Mouse (Mus musculus): ENCODE data around the gene Rgs14.
A peak's percentile ranks its signal among the peaks of the same experiment; 100 is the strongest.

Gene Rgs14

DNA sequence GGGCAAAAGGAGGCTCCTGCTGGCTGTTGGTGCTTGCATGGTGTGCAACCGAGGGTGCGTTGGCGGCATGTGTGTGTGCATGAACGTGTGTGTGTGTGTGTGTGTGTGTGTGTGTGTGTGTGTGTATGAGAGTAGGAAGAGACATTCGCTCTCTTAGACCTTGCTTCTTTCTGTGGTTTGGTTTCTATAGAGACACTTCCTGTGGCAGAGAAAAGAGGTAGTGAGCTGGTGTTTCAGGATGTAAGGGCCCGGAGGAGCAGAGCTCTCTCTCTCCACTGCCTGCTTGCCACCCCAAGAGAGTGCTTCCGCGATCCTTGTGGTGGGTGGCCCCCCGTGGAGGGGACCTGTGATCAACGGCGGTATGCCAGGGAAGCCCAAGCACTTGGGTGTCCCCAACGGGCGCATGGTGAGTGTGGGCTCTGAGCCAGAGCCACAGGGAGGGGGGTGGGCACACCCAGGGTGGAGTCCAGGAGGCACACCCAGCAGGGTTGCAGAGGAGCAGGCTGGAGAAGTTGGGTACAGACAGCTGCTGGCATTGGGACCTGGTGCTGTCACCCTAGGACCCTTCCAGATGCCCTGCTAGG, at the start of gene Rgs14:
TSS of gene Rgs14 (plus strand) at position 202 of the 584 bp plus-strand sequence.
- DNase-seq: no peak

DNA sequence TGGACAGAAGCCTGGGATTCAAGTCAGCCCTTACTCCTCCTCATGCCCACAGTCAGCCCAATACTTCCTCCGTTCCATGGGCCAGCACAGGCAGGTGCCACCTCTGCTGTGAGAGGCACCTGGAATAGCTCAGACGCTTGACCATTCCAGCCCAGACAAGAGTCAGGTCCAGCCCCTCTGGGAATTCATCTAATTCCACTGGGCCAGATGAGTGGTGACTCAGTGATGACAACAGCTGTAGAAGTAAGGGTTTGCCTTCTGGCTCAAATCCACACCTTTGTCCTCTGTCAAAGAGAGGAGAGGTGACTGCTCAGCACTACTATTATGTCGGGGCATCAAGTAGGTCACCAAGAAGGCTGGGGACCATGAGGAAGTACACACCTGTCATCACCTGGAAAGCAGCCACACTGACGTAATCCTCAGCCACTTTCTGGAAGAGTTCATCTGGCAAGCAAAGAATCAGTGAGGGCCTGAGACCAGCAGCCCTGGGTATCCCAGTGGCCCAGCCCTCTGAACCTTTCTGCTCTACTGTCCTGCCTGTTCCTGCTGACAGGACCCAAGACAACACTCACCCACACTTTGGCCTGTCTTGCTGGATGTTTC, 49.5 kb upstream of the Rgs14 start, which contains the start of gene Prelid1:
TSS of gene Prelid1 (plus strand) at position 570 of the 603 bp plus-strand sequence.
- DNase-seq: peak; percentile 37 to 58

DNA sequence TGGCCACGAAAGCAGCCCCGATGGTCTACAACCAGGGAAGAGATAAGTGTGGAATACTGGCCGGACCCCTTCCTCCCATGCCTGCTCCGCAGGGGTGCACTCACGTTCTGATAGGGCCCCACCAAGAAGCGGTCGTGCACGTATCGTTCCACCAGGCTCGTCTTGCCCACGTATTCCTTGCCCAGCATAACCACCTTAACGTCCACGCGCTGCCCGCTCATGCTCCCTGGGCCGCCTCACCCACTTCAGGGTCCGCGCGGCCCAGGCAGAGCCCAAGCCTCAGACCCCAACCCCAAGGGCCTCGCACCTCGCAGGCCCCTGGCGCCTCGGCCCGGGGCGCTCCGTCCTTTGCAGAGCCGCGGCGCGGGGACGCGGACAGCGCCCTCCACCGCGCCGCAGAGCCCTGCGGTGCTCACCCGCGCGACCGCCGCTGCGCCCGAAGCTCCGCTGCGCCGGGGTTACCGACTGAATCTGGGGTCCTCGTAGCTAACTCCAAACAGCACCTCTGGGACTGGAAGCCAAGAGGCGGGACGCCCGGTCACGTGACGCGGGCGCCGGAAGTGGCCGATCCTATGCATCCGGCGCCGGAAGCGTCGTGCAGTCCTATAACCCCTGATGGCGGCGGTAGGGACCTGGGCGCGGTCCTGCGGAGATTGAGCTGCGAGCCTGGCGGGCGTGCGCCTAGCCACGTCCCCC, 48.0 kb upstream of the Rgs14 start, which contains the start of gene Rab24:
TSS of gene Rab24 (minus strand) at position 513 of the 696 bp plus-strand sequence.
- DNase-seq: peak; percentile 93 to 94

DNA sequence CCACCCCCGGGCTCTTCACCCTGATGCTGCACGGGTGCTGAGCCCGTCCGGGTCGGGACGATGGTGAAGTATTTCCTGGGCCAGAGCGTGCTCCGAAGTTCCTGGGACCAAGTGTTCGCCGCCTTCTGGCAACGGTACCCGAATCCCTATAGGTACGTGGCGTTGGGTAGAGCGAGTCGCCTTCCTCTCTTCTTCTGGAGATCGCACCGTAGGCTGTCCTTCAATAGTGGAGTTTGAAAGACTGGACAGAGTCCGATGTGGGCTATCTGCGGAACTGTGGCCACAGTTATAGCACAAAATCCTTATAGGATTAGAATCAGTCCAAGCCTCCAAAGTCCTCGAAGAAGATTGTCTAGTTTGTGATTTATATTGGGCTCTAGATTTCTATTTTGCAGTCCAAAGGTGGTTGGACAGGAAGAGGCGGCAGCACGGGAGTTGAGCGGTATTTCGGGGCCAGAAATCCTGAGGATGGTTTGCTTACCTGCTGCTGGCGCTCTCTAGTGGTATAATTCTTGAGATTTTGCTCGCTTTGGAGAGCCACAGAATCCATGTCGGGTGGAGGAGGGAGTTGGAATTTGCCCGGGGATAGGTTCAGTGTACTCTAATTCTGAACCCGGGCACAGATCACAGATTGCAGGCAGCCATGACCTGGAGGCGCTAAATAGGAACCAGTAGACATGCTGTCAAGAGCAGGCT, 47.3 kb upstream of the Rgs14 start:
- peak; percentile 58 to 61 for DNase-seq

DNA sequence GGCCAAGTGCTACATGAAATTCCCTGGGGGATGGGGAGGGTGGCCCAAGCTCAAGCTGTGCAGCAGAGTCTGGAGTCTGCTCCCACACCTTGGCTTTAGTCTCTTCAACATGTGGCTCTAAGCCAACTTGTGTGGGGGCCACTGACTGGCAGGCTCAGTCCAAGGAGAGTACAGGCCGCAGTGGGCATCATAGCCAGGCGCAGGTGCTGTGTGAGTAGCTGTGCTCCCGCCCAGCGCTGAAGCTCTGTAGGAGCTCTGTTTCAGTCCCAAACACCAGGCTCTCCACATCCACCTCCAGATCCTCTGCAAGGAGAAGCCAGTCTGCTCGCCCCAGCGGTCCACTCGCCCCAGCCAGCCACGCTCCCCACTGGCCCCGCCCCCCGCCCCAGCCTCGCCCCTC, 43.9 kb upstream of the Rgs14 start:
- no peak for DNase-seq

DNA sequence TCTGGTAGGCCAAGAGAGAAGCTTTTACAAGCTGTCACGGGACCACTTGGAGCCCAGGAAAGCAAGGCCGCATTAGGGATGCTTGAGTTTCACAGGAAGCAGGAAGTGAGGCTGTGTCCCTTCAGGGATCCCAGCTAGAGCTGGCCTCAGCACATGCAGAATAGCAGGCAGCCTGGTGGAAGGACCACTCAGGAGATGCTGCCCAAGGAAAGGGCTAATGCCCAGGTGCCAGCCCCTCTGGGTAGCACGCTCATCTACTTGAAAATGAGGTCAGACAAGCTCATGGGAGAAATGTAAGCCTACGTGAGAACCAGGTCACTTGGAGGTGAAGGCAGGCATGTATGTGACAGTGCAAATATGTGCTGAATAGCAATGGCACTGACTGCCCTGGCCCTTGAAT, 42.4 kb upstream of the Rgs14 start:
- DNase-seq: no peak

DNA sequence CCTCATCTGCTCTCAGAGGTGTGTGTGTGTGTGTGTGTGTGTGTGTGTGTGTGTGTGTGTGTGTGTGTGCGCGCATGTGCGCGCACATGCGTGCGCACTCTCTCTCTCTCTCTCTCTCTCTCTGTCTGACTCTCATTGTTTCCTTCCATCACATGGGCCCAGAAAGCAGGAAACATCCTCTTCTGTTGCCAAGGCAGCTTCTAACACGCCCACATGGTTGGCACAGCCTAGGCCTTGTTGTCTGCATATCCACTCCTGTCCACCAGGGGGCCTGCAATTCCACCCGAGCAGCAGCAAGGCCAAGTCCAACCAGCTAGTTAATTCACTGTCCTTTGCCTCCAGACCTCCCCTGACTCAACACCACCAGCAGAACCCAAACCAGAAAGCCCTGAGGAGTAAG, 41.9 kb upstream of the Rgs14 start:
- DNase-seq: peak; percentile 91 to 92

DNA sequence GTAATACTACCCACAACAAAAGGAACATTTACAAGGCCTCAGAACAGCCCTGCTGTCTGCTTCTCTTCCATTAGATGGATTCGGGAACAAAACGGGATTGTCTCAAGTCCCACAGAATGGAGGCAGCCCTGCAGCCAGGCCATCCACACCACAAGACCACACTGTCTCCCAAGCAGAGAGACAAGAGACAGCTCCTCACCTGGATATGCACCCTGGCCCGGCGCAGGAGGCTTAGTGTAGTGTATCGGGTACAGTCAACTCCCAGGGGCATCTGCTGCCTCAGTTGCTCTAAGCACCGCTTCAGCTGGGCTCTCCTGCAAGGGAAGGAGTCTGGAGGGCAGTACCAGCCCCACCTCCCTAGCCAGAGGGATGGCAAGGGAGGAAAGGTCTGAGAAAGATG, 41.4 kb upstream of the Rgs14 start:
- DNase-seq: no peak

DNA sequence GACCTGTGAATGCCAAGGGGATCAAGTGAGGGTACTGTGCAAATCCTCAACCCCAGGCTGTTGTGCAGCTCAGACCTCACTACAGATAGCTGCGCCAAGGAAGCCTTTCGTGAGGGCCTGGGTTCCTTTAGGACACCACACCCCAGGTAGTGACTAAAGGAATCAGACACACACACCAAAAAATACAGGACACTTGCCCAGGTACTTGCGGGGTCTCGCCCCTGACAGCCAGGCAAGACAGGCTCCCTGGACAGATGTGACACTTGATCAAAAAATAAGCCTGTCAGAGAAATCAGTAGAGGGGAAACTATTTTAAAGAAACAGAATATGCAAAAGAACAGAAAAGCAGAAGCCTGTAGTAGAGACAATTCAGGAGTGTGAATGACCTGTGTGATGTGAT, 40.9 kb upstream of the Rgs14 start:
- DNase-seq: no peak

DNA sequence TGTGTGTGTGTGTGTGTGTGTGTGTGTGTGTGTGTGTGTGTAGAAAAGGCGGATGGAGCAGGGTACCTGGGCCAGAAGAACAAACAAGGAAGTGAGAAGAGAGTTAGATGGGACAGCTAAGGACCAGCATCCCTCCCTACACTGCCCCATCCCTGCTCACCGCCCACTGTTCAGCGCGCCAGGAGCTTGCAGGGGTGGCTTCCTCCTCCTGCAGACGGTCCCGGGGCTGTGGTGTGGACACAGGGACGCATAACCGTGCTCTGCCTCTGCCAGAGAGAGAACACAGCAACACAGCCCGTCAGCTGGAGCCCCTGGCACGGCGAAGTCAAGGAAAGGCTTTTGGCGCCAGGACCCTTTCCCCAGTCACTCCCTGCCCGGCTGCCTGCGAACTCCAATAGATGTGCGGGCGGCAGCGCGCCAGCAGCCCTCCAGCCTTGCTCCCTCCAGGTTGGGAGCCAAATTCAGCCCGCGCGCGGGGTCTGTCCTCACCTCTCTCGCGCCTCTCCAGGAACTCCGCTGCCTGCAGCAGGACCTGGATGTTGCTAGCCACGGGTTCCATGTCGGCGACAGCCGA, 40.3 kb upstream of the Rgs14 start:
- peak; percentile 64 to 73 for DNase-seq

DNA sequence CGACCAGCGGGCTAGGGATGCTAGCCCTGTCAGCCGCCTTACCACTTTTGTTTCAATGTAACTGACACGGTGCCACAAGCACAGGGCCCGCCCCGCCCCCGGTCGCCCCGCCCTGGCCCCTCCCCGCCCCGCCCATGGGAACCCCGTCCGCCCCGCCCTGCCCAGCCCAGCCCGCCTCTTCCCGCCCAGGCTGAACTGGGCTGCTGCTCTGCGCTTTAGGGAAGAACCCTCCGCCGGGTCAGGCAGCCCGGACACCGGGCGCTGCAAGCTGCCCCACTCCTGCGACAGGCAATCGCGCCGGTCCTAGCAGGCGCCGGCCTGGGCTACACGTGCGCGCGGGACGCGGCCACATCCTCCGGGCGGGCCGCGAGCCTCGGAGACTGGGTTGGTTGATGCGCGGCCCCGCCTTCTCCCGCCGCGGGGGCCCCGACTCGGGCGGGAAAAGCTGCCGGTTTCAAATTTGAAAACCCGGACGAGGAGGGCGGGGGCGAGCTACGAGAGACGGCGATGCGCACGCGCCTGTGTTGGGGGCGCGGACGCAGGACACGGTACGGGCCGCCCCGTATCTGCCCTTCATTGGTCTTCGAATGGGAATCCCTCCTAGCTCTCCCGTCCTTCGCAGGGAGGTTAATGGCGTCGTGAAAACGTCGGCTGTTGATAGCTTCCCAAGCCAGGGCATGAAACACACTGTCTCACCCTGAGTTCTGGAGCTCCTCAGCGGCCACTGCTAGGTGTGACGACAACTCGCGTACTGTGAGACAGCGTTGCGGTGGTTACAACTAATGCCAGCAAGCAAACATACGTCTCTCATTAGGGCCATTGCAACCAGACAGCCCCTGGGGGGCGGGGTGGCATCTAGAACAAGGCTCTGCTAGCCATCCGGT, 39.6 kb upstream of the Rgs14 start, which contains the start of gene Mxd3:
TSS of gene Mxd3 (minus strand) at position 141 of the 884 bp plus-strand sequence.
- DNase-seq: peak; percentile 87 to 91

DNA sequence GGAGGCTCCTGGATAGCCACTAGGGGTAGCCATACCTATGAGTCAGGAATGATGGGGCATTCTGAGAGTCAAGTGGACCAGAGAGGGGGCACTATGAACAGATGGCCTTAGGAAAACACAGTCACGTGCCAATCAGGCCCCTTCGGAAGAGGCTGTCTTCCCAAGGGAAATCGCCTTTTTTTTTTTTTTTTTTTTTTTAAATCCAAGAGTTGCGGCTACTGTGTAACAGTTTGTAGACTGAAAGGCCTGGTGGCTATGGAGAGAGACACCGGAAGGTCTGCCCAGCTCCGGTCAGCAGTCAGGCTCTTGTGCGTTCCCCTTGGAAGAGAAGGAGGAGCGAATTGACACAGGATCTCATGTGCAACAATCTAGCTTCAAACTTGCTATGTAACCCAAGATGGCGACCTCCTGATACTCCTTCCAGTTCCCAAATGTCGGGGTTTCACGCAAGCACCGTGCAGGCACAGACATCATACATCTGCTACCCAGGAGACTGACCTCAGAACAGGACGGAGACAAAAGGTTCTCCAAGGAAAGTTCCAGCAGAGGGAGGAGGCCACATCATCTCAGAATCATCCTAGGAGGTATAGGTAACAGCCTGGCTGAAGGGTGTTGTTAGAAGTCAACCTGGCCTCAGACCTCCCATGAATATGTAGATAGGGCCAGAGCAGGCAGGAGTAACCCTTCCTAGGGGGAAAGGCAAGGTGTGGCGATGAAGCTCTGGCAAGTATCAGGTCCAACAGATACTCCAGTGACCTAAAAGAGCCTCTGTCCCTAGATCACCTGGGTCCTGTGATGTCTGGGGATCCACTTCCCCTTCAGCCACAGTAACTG, 38.7 kb upstream of the Rgs14 start:
- DNase-seq: no peak

DNA sequence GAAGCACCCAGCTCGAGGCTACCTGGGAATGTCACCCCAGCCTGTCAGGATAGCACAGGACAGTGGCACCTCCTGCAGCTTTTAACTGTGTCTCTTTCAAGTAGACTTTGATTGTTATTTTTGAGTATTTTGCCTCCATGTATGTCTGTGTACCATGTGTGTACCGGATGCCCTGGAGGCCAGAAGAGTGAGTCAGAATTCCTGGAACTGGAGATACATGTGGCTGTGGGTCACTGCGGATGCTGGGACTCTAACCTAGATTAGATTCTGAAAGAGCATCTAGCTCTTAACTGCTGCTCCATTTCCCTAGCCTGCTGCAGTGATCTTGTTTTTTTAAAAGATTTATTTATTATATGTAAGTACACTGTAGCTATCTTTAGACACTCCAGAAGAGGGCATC, 37.2 kb upstream of the Rgs14 start:
- DNase-seq: no peak

DNA sequence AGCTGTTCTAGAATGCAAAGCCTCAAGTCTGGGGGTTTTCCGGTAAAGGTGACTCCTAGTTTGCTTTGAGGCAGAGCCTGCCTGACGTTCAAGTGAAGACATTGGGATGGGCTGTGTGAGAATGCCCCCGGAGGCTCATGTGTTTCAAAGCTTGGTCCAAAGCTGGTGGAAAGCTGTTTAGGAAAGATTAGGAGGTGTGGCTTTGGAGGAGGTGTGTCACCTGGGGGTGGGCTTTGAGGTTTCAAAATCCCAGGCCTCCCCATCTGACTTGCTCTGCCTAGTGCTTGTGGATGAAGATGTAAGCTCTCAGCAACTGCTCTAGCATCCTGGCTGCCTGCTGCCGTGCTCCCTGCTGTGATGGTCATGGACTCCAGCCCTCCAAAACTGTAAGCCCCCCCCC, 33.8 kb upstream of the Rgs14 start:
- DNase-seq: no peak

DNA sequence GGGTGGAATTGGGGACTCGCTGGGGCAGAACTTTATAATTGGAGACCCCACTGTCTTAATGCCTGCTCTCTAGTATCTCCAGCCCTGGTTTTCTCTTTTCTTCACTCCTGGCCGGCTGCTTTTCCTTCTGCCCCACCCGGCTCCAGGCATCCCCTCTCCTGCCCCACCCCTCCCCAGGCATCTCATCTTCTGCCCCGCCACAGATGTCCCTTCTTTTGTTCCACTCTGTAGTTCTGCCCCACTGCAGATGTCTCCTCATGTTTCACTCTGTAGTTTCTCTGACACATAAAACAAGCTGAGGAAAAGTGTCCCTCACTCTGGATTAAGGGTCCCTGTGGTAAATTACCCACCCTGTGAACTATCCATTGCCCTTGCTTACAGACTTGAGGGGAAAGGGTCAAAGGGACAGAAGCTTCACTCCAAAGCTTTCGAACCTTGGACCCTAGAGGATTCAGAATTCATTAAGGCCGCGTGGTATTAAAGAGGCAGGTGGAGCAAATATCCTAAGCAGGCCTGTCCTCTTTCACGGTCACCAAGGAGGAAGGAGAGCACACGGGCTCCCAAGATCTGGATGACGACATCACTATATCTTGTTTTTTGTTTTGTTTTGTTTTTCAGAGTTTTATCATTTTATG, 32.1 kb upstream of the Rgs14 start:
- DNase-seq: no peak

DNA sequence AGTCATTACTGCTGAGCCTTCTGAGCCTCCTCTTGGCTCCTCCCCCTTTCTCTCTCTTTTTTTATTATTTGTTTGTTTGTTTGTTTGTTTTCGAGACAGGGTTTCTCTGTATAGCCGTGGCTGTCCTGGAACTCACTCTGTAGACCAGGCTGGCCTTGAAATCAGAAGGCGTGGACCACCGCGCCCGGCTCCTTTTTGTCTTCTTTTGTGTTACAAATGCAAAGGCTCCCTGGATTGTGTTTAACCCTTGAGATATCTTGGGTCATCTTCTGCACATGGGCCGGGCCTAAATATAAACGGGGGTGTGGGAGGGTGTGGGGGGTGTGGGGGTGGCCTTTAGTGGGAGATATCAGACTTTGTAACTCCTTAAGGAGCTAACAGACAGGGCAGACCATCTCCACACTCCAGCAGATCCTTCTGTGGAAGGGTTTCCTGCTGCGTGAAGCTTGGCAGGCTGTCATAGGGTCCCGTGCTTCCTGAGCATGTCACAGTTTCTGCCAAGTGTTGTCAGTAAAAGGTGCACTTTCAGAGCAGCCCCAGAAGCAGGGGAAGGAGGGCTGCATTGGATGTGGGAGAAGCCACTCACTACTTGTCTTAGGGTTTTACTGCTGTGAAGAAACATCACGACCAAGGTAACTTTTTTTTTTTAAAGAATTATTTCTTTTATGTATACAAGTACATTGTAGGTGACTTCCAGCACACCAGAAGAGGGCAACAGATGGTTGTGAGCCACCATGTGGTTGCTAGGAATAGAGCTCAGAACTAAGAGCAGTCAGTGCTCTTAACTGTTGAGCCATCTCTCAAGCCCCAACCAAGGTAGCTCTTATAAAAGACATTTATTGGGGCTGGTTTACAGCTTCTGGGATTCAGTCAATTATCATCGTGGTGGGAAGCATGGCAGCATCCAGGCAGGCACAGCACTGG, 31.1 kb upstream of the Rgs14 start:
- DNase-seq: peak; percentile 57 to 68

DNA sequence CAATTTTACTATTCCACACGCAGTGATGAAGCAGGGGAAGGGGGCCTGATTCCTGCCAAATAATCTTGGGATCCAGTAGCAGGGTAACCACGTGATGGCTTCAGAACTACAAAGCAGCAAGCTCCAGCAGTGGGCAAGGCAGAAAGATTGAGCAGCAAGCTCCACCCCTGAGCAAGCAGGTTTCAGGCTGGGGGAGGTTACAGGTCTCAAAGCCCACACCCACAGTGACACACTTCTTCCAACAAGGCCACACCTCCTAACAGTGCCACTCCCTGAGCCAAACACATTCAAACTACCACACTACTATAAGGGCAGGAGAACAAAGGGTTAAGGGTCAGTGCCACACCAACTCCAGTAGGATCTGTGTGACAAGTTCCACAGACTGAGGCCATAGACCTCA, 30.3 kb upstream of the Rgs14 start:
- DNase-seq: no peak

DNA sequence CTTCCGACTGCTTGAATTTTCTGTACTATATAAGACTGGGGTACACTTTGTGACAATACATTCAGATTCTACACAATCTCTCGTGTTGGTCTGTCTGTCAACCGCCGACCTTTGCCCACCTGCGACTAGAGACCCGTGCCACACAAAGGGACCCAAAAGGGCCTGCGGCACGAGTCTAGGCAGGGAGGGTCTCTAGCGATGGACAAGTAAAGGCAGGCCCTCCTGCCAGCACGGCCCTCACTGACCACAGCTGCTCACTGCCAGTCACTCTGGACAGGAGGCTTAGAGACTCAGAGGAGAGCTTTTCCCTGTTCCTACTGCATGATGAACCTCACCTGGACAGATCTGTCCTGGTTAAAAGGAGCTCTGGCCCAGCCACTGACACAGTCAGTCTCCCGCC, 27.1 kb upstream of the Rgs14 start:
- no peak for DNase-seq

DNA sequence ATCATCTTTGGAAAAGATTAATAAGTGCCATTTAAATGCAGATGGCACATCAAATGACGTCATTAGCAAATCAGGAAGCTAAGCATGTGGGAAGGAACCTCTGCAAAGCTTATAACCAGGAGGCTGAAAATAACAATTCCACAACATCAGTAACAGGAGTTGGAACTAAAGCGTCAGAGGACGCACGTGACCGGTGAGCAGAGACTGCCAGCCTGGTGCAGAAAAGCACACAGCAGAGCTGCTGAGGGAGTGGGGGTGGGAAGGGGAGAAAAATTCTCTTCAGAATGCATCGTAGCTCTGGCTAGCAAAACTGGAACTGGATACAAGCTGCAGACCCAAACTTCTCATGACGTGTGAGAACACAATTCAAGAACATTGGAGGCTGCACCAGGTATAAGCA, 25.2 kb upstream of the Rgs14 start:
- DNase-seq: no peak
